Mouse (Mus musculus) bone marrow, adult 2 months (tissue): Measurements from ENCODE around the gene Cars2. TPM values are rescaled to one million over a fixed set of nuclear protein-coding genes. Genes with fewer than 3 reads are reported as not detected.

Experiments used
- H3K27ac ChIP-seq: fragments of 200-500 bp; 2 replicates; pipeline ENCODE4 v1.5.1; 2012; ENCODE audit warnings: low read depth, mild to moderate bottlenecking, control low read depth, inconsistent platforms, low read length; ENCODE audit not compliant: control insufficient read depth, poor library complexity, insufficient read depth
- H3K4me1 ChIP-seq: fragments of 200-500 bp; 2 replicates; pipeline ENCODE4 v1.6.1; 2011; ENCODE audit warnings: low read length; ENCODE audit not compliant: control insufficient read depth, insufficient read depth
- H3K4me3 ChIP-seq: fragments of 200-500 bp; replicated peaks from 2 replicates; pipeline ENCODE3; 2011; ENCODE audit warnings: mild to moderate bottlenecking, low read depth, low read length, control low read depth; ENCODE audit not compliant: control insufficient read depth
- CTCF ChIP-seq: fragments of 200-500 bp; IDR thresholded peaks from 2 replicates; pipeline ENCODE4 v1.5.1; 2011; ENCODE audit warnings: low read length, control low read depth; ENCODE audit not compliant: control insufficient read depth, insufficient read depth
- POLR2A ChIP-seq: fragments of 200-500 bp; IDR thresholded peaks from 2 replicates; pipeline ENCODE4 v1.6.1; 2011; ENCODE audit warnings: low read depth, mild to moderate bottlenecking, control low read depth, low read length, borderline replicate concordance; ENCODE audit not compliant: control insufficient read depth
- WGBS: fragments of 180-500 bp; shearing (Covaris S2); methylation state at CpG from one replicate; pipeline ENCODE4 v1.1.7; 2018; 5-methylcytosine and 5-hydroxymethylcytosine counted together
- polyA plus RNA-seq: library from polyadenylated mRNA; stranded (reverse); fragments of >200 nt; gene quantifications from 2 replicates; pipeline ENCODE4 v1.2.4, GENCODE M21; 2011; ENCODE audit warnings: low replicate concordance; ENCODE audit not compliant: missing spikeins, insufficient read depth, insufficient read length

Cars2 gene
- polyA plus RNA-seq, 1 experiment = 32.7 TPM

DNA sequence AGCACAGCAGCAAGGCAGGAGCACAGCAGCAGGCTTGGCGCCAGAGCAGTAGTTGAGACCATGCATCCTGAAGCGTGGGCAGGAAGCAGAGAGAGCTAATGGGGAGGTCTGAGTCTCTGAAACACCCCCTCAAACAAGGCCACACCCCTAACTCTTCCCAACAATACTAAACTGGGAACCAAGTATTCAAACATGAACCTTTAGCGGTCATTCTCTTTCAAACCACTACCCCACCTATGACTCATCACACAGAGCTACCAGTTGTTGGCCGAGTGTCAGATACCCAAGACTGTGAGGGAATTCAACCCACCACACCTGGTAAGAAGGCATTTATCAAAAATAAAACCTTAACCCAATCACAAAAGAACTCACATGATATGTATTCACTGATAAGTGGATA is 63.4 kb downstream of the Cars2 start:
- H3K4me1 ChIP-seq = no peaks in the 10 kb centered on the region
- 37% methylated on average over 4 of the region's 4 CpGs for WGBS
- H3K27ac ChIP-seq = no peak overlapping the region
- no peak overlapping the region for H3K4me3 ChIP-seq
- TF ChIP-seq POLR2A (no peak), CTCF (no peak)

DNA sequence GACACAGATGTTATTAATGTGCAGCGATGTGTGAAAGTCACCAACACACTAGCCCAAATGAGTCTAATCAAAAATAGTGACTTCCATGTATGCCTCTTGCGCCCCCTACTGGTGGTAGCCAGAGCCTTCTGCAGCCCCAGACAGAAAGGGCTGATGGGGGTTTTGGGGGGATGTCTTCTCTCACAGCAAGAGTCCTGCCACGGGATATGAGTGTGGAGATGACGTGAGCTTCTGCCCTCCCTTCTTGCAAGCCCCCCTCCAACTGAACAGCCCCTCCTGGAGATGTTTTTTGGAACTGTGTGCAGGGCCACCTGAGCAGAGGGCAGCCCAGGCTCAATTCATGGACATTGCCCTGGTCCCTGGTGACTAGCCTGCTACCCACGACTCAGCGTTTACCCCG is 64.4 kb downstream of the Cars2 start:
- TF ChIP-seq CTCF = peak; percentile 79
- no peak for TF ChIP-seq POLR2A
- no peak overlapping the region for H3K27ac ChIP-seq
- no peak overlapping the region for H3K4me3 ChIP-seq
- H3K4me1 ChIP-seq = no peaks in the 10 kb centered on the region
- WGBS = 12% methylated on average over 7 of the region's 7 CpGs

DNA sequence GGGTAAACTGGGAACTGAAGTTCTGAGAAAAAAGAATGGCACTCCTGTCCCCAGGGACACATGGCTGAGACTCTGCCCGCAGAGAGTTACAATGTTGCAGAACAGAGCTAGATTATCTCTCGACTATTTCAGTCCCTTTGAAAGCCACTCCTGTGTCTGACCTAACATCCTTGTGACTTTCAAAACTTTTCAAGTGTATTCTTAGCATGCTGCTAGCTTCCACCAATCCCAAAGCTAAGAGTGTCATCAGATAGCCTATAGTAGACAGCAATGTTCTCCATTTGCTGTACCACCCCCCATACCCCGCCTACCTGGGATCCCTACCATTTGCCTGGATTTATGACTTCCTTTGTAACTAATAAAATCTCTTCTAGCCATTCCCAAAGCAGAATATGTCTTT is 68.0 kb downstream of the Cars2 start:
- no peak for TF ChIP-seq POLR2A
- no peak for TF ChIP-seq CTCF
- 56% methylated on average over 3 of the region's 3 CpGs for WGBS
- no peak overlapping the region for H3K27ac ChIP-seq

DNA sequence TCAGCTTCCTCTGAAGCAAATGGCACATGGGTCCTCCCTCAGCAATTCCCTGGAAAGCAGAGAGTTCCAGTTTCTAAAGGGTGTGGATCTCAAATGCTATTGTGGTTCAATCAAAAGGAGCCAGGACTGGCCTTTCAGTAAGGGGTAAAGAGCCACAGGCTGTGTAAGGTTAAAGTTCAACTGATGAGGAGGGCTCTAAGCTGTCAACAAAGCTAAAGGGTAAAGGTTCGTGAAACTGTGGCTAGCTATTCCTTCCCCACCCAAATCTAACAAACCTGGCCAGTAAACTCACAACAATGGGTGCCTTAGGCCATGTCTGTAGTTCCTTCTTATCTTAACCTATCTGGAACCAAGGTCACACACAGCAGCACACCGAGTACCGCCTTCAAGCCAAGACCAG is 68.7 kb downstream of the Cars2 start:
- TF ChIP-seq CTCF (no peak), POLR2A (no peak)
- no peak overlapping the region for H3K27ac ChIP-seq
- H3K4me3 ChIP-seq = no peak overlapping the region
- H3K4me1 ChIP-seq = no peaks in the 10 kb centered on the region
- WGBS = 72% methylated on average over 3 of the region's 3 CpGs

More for the DNA sequence above, 68.0 kb downstream of the Cars2 start:
- Histone ChIP-seq H3K4me1 (no peaks in the 10 kb centered on the region), H3K4me3 (no peak overlapping the region)

DNA sequence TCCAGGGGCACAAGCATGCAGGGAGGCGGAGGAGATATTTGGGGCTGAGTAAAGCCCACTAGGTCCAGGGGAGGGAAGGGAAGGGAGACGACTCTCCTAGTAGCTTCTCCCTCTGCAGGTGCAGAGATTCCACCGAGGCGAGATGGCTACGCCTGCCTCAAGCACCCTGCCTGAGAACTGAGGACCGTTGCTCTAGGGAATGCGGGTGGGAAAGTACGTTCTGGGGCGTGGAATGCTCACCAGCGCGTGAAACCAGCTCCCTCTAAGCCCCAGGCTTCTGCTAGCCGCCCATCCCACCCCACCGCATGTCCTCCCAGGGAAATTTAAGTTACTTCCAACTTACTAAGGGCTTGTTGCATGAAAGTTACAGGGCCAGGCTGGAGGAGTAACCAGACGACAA is 71.0 kb downstream of the Cars2 start:
- H3K4me1 ChIP-seq = peaks cover 1% of the 10 kb centered on the region; the same call in 1 of the 2 replicates
- WGBS = 55% methylated on average over 14 of the region's 14 CpGs
- H3K27ac ChIP-seq = no peak overlapping the region
- no peak overlapping the region for H3K4me3 ChIP-seq
- TF ChIP-seq POLR2A (no peak), CTCF (no peak)

DNA sequence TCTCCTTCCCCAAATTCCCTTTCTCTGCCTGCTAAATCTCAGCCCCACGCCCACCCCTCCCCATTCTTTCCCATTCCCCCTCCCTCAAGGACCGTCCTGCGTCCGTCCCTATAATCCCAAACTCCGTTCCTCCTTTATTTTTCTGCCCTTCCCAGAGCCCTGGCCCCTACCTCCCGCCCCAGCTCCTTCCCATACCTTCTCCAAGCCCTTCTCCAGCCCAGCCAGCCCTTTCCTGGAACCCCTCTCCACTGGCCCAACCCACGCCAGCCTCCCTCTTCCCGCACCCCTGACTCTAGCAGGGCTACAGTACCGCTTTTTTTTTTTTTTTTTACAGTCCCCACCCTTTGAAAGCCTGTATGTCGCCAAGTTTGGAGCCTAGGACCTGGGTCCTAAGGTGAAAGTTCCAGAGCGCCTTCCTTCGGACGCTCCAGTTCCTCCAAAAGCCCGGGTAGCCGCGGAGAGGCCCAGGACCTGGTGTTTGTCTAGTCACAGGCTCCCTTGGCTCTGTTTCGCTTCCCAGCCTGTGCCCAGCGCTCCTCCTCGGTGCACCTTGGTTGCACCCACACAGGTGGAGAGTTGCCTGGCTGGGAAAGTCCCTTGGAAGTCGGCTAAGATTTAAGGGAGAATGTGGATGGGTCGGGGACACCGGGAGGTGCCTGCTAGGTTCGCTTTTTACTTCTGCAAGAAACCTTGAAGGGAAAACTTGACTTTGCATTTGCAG is 71.6 kb downstream of the Cars2 start:
- no peak overlapping the region for H3K4me3 ChIP-seq
- 12% methylated on average over 23 of the region's 23 CpGs for WGBS
- TF ChIP-seq POLR2A = no peak
- TF ChIP-seq CTCF = no peak
- no peak overlapping the region for H3K27ac ChIP-seq
- H3K4me1 ChIP-seq = peaks cover 1% of the 10 kb centered on the region; the same call in 1 of the 2 replicates

DNA sequence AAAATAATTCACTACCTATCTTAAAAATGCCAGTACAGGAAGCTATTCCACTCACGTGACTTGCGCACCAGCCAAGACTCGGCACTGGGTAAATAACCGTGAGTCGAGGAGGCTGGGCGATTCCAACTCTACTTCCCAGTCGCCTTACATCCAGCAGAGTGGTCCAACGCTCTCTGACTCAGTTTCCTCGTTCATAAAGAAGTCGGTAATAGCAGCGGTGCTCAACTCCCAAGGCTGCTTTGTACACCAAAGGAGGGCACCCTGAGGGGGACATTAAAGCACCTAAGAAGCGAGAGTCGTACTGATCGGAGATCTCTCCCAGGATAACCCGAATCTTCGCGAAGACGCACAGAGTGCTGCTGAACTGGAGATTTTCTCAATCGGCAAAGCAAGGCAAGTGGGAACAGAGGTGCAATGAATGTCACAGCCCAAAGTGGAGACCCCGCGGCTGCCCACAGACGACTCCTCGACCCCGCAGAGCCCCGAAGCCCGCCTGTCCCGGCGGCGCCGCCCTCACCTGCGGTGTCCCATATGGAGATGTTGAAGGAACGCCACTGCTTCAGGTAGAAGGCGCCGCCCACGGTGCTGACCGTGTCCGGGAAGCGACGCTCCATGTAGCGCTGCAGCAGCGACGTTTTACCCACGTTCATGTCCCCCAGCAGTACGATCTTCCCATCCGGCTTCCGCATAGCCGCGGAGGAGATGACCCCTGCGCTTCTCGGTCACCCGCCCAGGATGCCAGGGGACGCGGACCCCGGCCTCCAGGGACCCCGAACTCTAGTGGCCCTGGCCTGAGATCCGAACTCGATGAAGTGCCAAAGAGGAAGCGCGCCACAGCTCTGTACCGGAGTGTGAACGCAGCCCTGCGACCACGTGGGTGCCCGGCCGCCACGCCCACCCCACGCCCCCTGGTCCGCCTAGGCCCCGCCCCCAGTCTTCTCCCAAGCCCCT is 72.5 kb downstream of the Cars2 start, which contains the start of gene Rab20:
Gene Rab20, minus strand, starts transcription at position 900 of the 951 bp plus-strand sequence.
- peak; percentile 26; the same call in 1 of the 2 replicates for TF ChIP-seq POLR2A
- TF ChIP-seq CTCF = no peak
- peak within 1 kb of the TSS; percentile 11 for H3K27ac ChIP-seq
- peaks cover 1% of the 10 kb centered on the region; the same call in 1 of the 2 replicates for H3K4me1 ChIP-seq
- H3K4me3 ChIP-seq = peak within 1 kb of the TSS; percentile 69
- WGBS = under 1% methylated on average over 69 of the region's 69 CpGs

DNA sequence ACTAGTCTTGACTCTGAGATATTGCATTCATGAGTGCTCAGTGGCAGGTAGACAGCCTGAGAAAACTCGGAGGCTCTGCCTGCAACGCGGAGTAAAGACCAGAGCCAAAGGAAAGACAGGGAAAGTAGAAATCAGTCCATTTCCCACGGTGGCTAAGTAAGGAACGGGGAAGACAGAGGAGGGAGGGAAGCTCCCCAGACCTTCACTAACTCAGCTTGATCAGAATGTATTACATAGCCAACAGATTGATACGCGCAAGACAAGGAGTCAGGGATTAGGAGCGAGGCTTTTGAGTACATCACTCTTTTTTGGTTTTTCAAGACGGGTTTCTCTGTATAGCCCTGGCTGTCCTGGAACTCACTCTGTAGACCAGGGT is 73.4 kb downstream of the Cars2 start:
- WGBS = 7% methylated on average over 9 of the region's 9 CpGs
- Histone ChIP-seq H3K27ac (peak overlapping the region; percentile 77), H3K4me3 (peak overlapping the region; percentile 47), H3K4me1 (peaks cover 1% of the 10 kb centered on the region; the same call in 1 of the 2 replicates)
- TF ChIP-seq CTCF = no peak
- no peak for TF ChIP-seq POLR2A
